Mouse (Mus musculus): ENCODE data around the gene Slc9a5.

Slc9a5 gene

GRCm38 (mm10) chr8:105355179-105356024 lies 6.8 kb downstream of the Slc9a5 start:
- DNase-seq = no peak

- DNase-seq = no peak
These were observed 8.0 kb downstream of the Slc9a5 start for GRCm38 (mm10) chr8:105356681-105357080.

- DNase-seq = no peak
These were observed 10.6 kb downstream of the Slc9a5 start for GRCm38 (mm10) chr8:105359208-105359607.

- no peak for DNase-seq
These were observed 11.0 kb downstream of the Slc9a5 start for GRCm38 (mm10) chr8:105359646-105360045.

- peak; percentile 43 for DNase-seq
These were observed 13.4 kb downstream of the Slc9a5 start for GRCm38 (mm10) chr8:105361751-105362702.

- no peak for DNase-seq
These were observed 18.5 kb downstream of the Slc9a5 start for GRCm38 (mm10) chr8:105367107-105367506.

GRCm38 (mm10) chr8:105372473-105372872 lies 23.8 kb downstream of the Slc9a5 start:
- DNase-seq = no peak

- DNase-seq = no peak
These were observed 24.4 kb downstream of the Slc9a5 start, which contains the start of gene Plekhg4 for GRCm38 (mm10) chr8:105373032-105373431. Gene Plekhg4, plus strand, starts transcription at chr8:105373274.

GRCm38 (mm10) chr8:105374513-105374966 lies 25.9 kb downstream of the Slc9a5 start:
- DNase-seq = peak; percentile 43

GRCm38 (mm10) chr8:105378673-105379072 lies 30.0 kb downstream of the Slc9a5 start:
- DNase-seq = peak; percentile 76

GRCm38 (mm10) chr8:105380308-105380707 lies 31.7 kb downstream of the Slc9a5 start:
- DNase-seq = no peak

- DNase-seq = no peak
These were observed 35.4 kb downstream of the Slc9a5 start for GRCm38 (mm10) chr8:105384070-105384469.

GRCm38 (mm10) chr8:105387151-105387550 lies 38.5 kb downstream of the Slc9a5 start:
- DNase-seq = peak; percentile 42

- DNase-seq = peak; percentile 68
These were observed 40.5 kb downstream of the Slc9a5 start for GRCm38 (mm10) chr8:105389096-105389495.

- DNase-seq = peak; percentile 18
These were observed 44.6 kb downstream of the Slc9a5 start for GRCm38 (mm10) chr8:105393089-105393787.

- peak; percentile 42 for DNase-seq
These were observed 45.3 kb downstream of the Slc9a5 start for GRCm38 (mm10) chr8:105393915-105394314.

GRCm38 (mm10) chr8:105397747-105398146 lies 49.1 kb downstream of the Slc9a5 start:
- DNase-seq = peak; percentile 68

GRCm38 (mm10) chr8:105400016-105400415 lies 51.4 kb downstream of the Slc9a5 start:
- no peak for DNase-seq

- DNase-seq = no peak
These were observed 54.8 kb downstream of the Slc9a5 start for GRCm38 (mm10) chr8:105403467-105403866.

- no peak for DNase-seq
These were observed 55.9 kb downstream of the Slc9a5 start for GRCm38 (mm10) chr8:105404496-105404895.

GRCm38 (mm10) chr8:105406416-105406815 lies 57.8 kb downstream of the Slc9a5 start:
- peak; percentile 12 for DNase-seq

GRCm38 (mm10) chr8:105408331-105408730 lies 59.7 kb downstream of the Slc9a5 start:
- no peak for DNase-seq

GRCm38 (mm10) chr8:105409947-105410346 lies 61.3 kb downstream of the Slc9a5 start:
- no peak for DNase-seq
